Mouse (Mus musculus) ES-Bruce4 (cell line): ENCODE measurements around the gene Tmem151b.

ENCODE experiments used
- CTCF ChIP-seq: IDR thresholded peaks from one replicate; pipeline ENCODE4 v1.8.1; 2011; ENCODE audit warnings: low read depth, low read length
- POLR2A ChIP-seq: IDR thresholded peaks from one replicate; pipeline ENCODE4 v1.8.1; 2011; ENCODE audit warnings: low read length; ENCODE audit not compliant: insufficient read depth

DNA sequence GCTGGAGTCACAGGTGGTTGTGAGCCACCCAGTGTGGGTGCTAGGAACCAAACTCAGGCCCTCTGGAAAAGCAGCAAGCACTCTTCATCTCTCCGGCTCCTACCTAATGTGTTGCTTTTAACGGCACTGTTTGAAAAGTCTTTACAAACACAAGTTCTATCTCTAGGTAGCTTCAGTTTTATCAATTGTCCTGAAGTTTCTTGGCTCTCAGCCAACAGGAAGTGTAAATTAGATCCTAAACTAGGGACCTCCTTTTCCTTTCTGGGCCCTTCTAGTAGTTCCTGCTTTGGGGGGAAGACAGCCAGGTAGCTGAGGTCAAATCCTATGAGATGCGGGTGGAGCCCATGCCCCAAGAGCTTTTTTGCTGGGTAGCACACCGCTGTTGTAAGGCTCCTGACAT, 38.6 kb downstream of the Tmem151b start:
- TF ChIP-seq POLR2A, result no peak
- TF ChIP-seq CTCF, result no peak
